ENCODE assay signal across 8 mouse cellular contexts in genomic region chr7:28382981-28383396, GRCm38 (mm10). TPM values are rescaled to one million over a fixed set of nuclear protein-coding genes. Genes with fewer than 3 reads are reported as not detected.
A peak's percentile ranks its signal among the peaks of the same experiment; 100 is the strongest.
DNase-seq lines count a peak whose midpoint lies in the region; ATAC-seq and TF ChIP-seq lines count a peak whose summit lies in the region.

No protein-coding gene starts in this region.

- intact Hi-C loops in gastrocnemius, adult 2 months (cut with DNase I): no loop called here

- no peaks in the 10 kb centered on the region for H3K27me3 ChIP-seq in liver, embryonic 14.5 days (ENCODE audit: control insufficient read depth, insufficient read depth, low read length)
- no peaks in the 10 kb centered on the region for H3K27me3 ChIP-seq in midbrain, embryonic 15.5 days (replicated peaks)

- peaks cover 48 to 55% of the 10 kb centered on the region in 2 experiments for H3K4me1 ChIP-seq in liver, embryonic 14.5 days (replicated peaks; ENCODE audit: control insufficient read depth in 2 of 2, insufficient read depth in 2 of 2, low read length in 1 of 2)
- peaks cover 29% of the 10 kb centered on the region for H3K4me1 ChIP-seq in midbrain, embryonic 15.5 days

- TF ChIP-seq CTCF in gastrocnemius, adult 2 months (IDR thresholded peaks at IDR 0.05): no peak
- TF ChIP-seq CTCF in liver, embryonic 14.5 days (IDR thresholded peaks at IDR 0.05; ENCODE audit: low read depth): no peak

- 0% methylated on average over 11 of the region's 11 CpGs for WGBS in liver, embryonic 14.5 days (ENCODE audit: insufficient replicate concordance)
- 75% methylated on average over 11 of the region's 11 CpGs for WGBS in midbrain, embryonic 15.5 days

- peak; percentile 66 for DNase-seq in gastrocnemius, adult 2 months
- DNase-seq in gastrocnemius, postnatal 4 days (ENCODE audit: low spot score in 2 of 2): no peak
- peak; percentile 69 for DNase-seq in adrenal gland, adult 8-10 months
- DNase-seq in kidney, adult 9 months: peak; percentile 83
- DNase-seq in liver, embryonic 14.5 days (ENCODE audit: low read depth in 3 of 3, low spot score in 3 of 3): peak in 2 of 3 experiments; percentile 72 to 84
- peak; percentile 70 to 75 for DNase-seq in right cerebral cortex, postnatal 36 days (ENCODE audit: low spot score in 2 of 2)

- no peaks in the 10 kb centered on the region for H3K9me3 ChIP-seq in liver, embryonic 14.5 days (ENCODE audit: control insufficient read depth, low read length)
- H3K9me3 ChIP-seq in midbrain, embryonic 15.5 days: no peaks in the 10 kb centered on the region

- no peaks in the 10 kb centered on the region for H3K36me3 ChIP-seq in liver, embryonic 14.5 days (replicated peaks; ENCODE audit: control insufficient read depth, insufficient read depth, low read depth)
- 0 out of 2 replicates have a peak, but pooled peaks cover 6% of the 10 kb centered on the region for H3K36me3 ChIP-seq in midbrain, embryonic 15.5 days (replicated peaks)

- ATAC-seq in granulocyte monocyte progenitor cell, adult 5-6 weeks (replicated peaks; ENCODE audit: poor library complexity, severe bottlenecking): peak; percentile 23
- ATAC-seq in liver, embryonic 14.5 days (ENCODE audit: insufficient read depth): peak; percentile 59
- no peak for ATAC-seq in midbrain, embryonic 15.5 days (replicated peaks)

- H3K4me3 ChIP-seq in gastrocnemius, adult 2 months: peak overlapping the region; percentile 91
- peak overlapping the region; percentile 23 to 43; a peak in 3 of 4 replicates for H3K4me3 ChIP-seq in liver, embryonic 14.5 days (ENCODE audit: insufficient read depth in 1 of 2, low read depth in 2 of 2, low read length in 2 of 2)
- no peak overlapping the region for H3K4me3 ChIP-seq in midbrain, embryonic 15.5 days

- TF ChIP-seq EP300 in liver, embryonic 14.5 days (IDR thresholded peaks at IDR 0.05; ENCODE audit: low read depth): peak; percentile 44; the same call in 1 of the 2 replicates

- H3K27ac ChIP-seq in gastrocnemius, adult 2 months: peak overlapping the region; percentile 94
- H3K27ac ChIP-seq in liver, embryonic 14.5 days: peak overlapping the region; percentile 75
- no peak overlapping the region for H3K27ac ChIP-seq in midbrain, embryonic 15.5 days

- H3K9ac ChIP-seq in liver, embryonic 14.5 days (replicated peaks): peak overlapping the region; percentile 38
- no peak overlapping the region for H3K9ac ChIP-seq in midbrain, embryonic 15.5 days

- H3K4me2 ChIP-seq in liver, embryonic 14.5 days (ENCODE audit: low read depth): peak overlapping the region; percentile 97
- no peak overlapping the region for H3K4me2 ChIP-seq in midbrain, embryonic 15.5 days

RNA-seq across cellular contexts. Expression of gene Zfp36, which starts 2.9 kb away (rescaled TPM):
- total RNA-seq in gastrocnemius, adult 2 months (2021): 10 to 100 TPM; 10.0 to 36.7 TPM
- 1 to 10 TPM; 8.5 to 9.9 TPM for total RNA-seq in gastrocnemius, postnatal 4 days (2021)
- total RNA-seq in adrenal gland, adult 8-10 months (2022): 10 to 100 TPM; 12.8 to 33.6 (median 21.5) TPM
- total RNA-seq in granulocyte monocyte progenitor cell, adult 5-6 weeks (2014; fragmentation: Nextera tagmentation): 37.1 and 55.8 TPM in 2 replicates
- total RNA-seq in granulocyte monocyte progenitor cell, adult 5-6 weeks (2017): 30.8 and 41.3 TPM in 2 replicates
- 3.9 and 5.1 TPM in 2 replicates for polyA plus RNA-seq in liver, embryonic 14.5 days (2012; rRNA removed)
- 4.6 and 5.0 TPM in 2 replicates for polyA plus RNA-seq in liver, embryonic 14.5 days (2014; fragmentation: Nextera tagmentation; extraction: Ambion mirVana)
- 3.2 and 3.3 TPM in 2 replicates for polyA plus RNA-seq in midbrain, embryonic 15.5 days (2015; fragmentation: Nextera tagmentation; extraction: Ambion mirVana)

RNA-seq across cellular contexts. Expression of gene Med29, which starts 9.5 kb away (rescaled TPM):
- 10 to 100 TPM; 22.1 to 28.3 TPM for total RNA-seq in gastrocnemius, adult 2 months (2021)
- total RNA-seq in gastrocnemius, postnatal 4 days (2021): 10 to 100 TPM; 23.7 to 25.1 TPM
- 10 to 100 TPM; 24.5 to 44.1 (median 29.5) TPM for total RNA-seq in adrenal gland, adult 8-10 months (2022)
- 19.2 and 25.5 TPM in 2 replicates for total RNA-seq in granulocyte monocyte progenitor cell, adult 5-6 weeks (2014; fragmentation: Nextera tagmentation)
- 16.7 and 18.5 TPM in 2 replicates for total RNA-seq in granulocyte monocyte progenitor cell, adult 5-6 weeks (2017)
- polyA plus RNA-seq in liver, embryonic 14.5 days (2012; rRNA removed): 21.0 and 22.2 TPM in 2 replicates
- polyA plus RNA-seq in liver, embryonic 14.5 days (2014; fragmentation: Nextera tagmentation; extraction: Ambion mirVana): 25.7 and 27.2 TPM in 2 replicates
- polyA plus RNA-seq in midbrain, embryonic 15.5 days (2015; fragmentation: Nextera tagmentation; extraction: Ambion mirVana): 46.6 and 47.0 TPM in 2 replicates

RNA-seq across cellular contexts. Expression of gene Paf1, which starts 9.8 kb away (rescaled TPM):
- 10 to 100 TPM; 31.0 to 35.0 TPM for total RNA-seq in gastrocnemius, adult 2 months (2021)
- total RNA-seq in gastrocnemius, postnatal 4 days (2021): 10 to 100 TPM; 41.2 to 55.6 TPM
- total RNA-seq in adrenal gland, adult 8-10 months (2022): 100 to 1,000 TPM in 1 of 4 experiments, 10 to 100 TPM in 3; 61.6 to 102 (median 87.9) TPM
- total RNA-seq in granulocyte monocyte progenitor cell, adult 5-6 weeks (2014; fragmentation: Nextera tagmentation): 97.6 and 111 TPM in 2 replicates
- 136 and 170 TPM in 2 replicates for total RNA-seq in granulocyte monocyte progenitor cell, adult 5-6 weeks (2017)
- polyA plus RNA-seq in liver, embryonic 14.5 days (2012; rRNA removed): 25.2 and 40.4 TPM in 2 replicates
- 15.0 and 18.3 TPM in 2 replicates for polyA plus RNA-seq in liver, embryonic 14.5 days (2014; fragmentation: Nextera tagmentation; extraction: Ambion mirVana)
- polyA plus RNA-seq in midbrain, embryonic 15.5 days (2015; fragmentation: Nextera tagmentation; extraction: Ambion mirVana): 92.5 and 110 TPM in 2 replicates

RNA-seq across cellular contexts. Expression of gene Plekhg2, which starts 10.6 kb away (rescaled TPM):
- total RNA-seq in gastrocnemius, adult 2 months (2021): 1 to 10 TPM; 4.0 to 7.5 TPM
- total RNA-seq in gastrocnemius, postnatal 4 days (2021): 10 to 100 TPM; 41.9 to 42.8 TPM
- 10 to 100 TPM; 13.6 to 28.9 (median 20.9) TPM for total RNA-seq in adrenal gland, adult 8-10 months (2022)
- total RNA-seq in granulocyte monocyte progenitor cell, adult 5-6 weeks (2014; fragmentation: Nextera tagmentation): 4.1 and 6.1 TPM in 2 replicates
- 0.88 and 1.1 TPM in 2 replicates for total RNA-seq in granulocyte monocyte progenitor cell, adult 5-6 weeks (2017)
- polyA plus RNA-seq in liver, embryonic 14.5 days (2012; rRNA removed): 3.2 and 3.3 TPM in 2 replicates
- polyA plus RNA-seq in liver, embryonic 14.5 days (2014; fragmentation: Nextera tagmentation; extraction: Ambion mirVana): 2.7 and 3.4 TPM in 2 replicates
- polyA plus RNA-seq in midbrain, embryonic 15.5 days (2015; fragmentation: Nextera tagmentation; extraction: Ambion mirVana): 28.8 and 32.5 TPM in 2 replicates

RNA-seq across cellular contexts. Expression of gene Rps16, which starts 32.5 kb away (rescaled TPM):
- 100 to 1,000 TPM; 373 to 449 TPM for total RNA-seq in gastrocnemius, adult 2 months (2021)
- total RNA-seq in gastrocnemius, postnatal 4 days (2021): 1,000 to 10,000 TPM; 1,034 to 1,195 TPM
- 1,000 to 10,000 TPM in 3 of 4 experiments, 100 to 1,000 TPM in 1; 948 to 1,196 (median 1,106) TPM for total RNA-seq in adrenal gland, adult 8-10 months (2022)
- total RNA-seq in granulocyte monocyte progenitor cell, adult 5-6 weeks (2014; fragmentation: Nextera tagmentation): 4,181 and 4,473 TPM in 2 replicates
- total RNA-seq in granulocyte monocyte progenitor cell, adult 5-6 weeks (2017): 929 and 980 TPM in 2 replicates
- 512 and 1,209 TPM in 2 replicates for polyA plus RNA-seq in liver, embryonic 14.5 days (2012; rRNA removed)
- 874 and 900 TPM in 2 replicates for polyA plus RNA-seq in liver, embryonic 14.5 days (2014; fragmentation: Nextera tagmentation; extraction: Ambion mirVana)
- 430 and 438 TPM in 2 replicates for polyA plus RNA-seq in midbrain, embryonic 15.5 days (2015; fragmentation: Nextera tagmentation; extraction: Ambion mirVana)

Comparison
In these comparisons a context has a peak if more than half of its experiments do, and no peak if none do; other contexts are left out.
1. DNase-seq: peak in gastrocnemius, adult 2 months (single experiment), adrenal gland, adult 8-10 months (single experiment), kidney, adult 9 months (single experiment), liver, embryonic 14.5 days (2 of 3) and right cerebral cortex, postnatal 36 days (2 of 2); none in gastrocnemius, postnatal 4 days (0 of 2).